Mouse (Mus musculus) cerebral cortex, adult 2 months (tissue): Measurements from ENCODE around the gene Prickle1.

Experiments used
- WGBS: fragments of 180-500 bp; shearing (Covaris S2); methylation state at CpG from one replicate; pipeline ENCODE4 v1.1.7; 2018; 5-methylcytosine and 5-hydroxymethylcytosine counted together

The Prickle1 gene

DNA sequence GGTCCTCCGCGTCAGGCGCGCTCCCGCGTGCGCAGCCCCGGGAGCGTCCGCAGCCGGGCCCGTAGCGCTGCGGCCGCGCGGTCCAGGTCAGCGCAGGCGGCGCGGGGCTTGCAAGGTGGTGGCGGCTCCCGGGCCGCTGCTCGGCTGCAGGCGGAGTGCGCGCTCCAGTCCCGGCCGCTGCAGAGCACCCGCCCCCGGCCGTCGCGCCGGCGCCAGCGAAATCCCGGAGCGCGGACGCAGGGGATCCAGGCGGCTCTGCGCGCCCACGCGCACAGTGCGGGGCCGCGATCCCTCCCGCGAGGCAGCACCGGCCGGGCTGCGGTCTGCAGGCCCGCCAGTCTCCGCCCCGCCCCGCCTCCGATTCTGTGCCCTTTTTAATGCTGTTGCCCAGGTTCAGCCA, at the start of gene Prickle1:
Gene Prickle1, minus strand, starts transcription at position 146 of the 400 bp plus-strand sequence.
- WGBS = under 1% methylated on average over 59 of the region's 60 CpGs

- WGBS = 76% methylated on average over 2 of the region's 2 CpGs
Measured at GRCm38 (mm10) chr15:93640221-93640620, 44.5 kb upstream of the Prickle1 start.

DNA sequence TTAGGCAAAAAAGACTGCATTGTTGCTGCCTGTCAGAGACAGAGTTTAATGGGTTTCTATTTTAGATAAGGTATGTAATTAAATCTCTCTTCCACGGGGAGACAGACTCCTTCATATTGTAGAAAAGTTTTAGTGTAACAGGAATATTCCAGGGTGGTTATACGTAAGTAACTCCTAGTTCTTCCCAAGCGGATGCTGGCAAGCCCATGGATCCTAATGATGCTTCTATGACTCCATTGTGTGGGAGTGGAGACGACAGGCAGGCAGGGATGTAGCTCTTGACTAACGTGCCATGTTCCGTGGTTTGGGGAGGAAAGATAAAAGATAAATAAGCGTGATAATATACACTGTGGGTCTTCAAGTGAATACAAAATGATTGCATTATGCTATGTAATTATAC, 41.3 kb upstream of the Prickle1 start:
- WGBS = 50% methylated on average over 7 of the region's 7 CpGs

DNA sequence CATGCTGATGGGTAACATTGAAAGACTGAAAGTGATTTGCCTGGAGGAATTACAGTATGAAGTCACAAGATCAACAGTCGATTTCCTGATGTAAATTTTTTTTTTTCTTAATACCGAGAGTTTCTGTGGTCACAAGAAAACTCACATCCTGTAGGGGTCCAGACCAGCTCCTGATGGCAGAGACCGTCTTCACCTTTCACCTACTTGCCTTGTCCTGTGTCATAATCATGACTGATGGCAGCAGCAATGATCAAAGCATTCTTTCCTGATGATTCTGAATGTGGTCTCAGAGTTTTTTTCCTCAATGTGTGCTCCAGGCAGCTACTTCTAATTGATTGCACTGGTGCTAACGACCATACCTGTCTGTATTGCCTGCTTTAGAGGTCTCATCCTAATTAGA, 39.9 kb upstream of the Prickle1 start:
- WGBS = 65% methylated on average over 4 of the region's 4 CpGs

DNA sequence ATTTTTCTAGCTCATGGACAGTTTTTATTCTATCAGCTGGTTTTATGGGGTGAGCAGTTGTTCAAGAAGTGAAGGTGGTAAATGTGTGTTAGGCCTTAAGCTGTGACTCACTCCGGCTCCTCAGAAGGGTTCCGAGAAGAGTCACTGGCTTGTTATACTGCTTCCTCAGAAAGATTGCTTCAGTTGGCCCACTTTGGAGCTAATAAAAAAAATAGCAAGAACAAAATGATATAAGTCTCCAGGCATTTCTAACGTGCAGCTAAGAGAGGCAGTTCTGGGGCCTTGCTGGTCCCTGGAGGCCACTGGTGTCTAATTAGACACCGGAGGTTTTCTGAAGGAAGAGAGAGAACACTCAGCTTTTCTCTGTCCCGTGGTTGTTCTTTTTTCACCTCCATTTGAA, 38.8 kb upstream of the Prickle1 start:
- WGBS = 77% methylated on average over 5 of the region's 5 CpGs

DNA sequence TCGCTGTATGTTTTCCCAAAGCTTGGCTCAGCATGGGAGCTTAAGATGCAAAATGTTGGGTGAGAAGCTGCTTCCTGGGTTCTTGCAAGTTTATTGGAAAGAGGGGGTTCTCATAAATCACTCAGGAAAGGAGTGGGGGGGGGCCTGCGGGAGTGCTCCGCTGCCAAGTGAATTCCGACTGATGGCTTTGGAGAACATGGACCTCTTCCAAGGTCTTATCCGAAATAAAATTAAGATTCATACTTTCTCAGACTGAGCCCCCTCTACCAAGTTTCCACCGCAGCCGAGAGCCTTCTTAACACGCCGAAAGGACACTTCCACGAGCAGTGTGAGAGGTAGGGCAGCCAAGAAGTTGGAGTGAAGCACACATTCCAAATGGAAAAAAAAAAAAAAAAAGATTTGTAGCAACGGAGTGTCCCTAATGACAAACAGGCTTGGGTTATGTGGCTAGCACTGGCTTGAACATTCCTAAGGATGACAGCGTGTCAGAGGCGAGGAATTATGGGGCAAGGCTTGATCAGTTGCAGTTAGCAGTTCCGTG, 34.4 kb upstream of the Prickle1 start:
- WGBS = 83% methylated on average over 14 of the region's 14 CpGs

DNA sequence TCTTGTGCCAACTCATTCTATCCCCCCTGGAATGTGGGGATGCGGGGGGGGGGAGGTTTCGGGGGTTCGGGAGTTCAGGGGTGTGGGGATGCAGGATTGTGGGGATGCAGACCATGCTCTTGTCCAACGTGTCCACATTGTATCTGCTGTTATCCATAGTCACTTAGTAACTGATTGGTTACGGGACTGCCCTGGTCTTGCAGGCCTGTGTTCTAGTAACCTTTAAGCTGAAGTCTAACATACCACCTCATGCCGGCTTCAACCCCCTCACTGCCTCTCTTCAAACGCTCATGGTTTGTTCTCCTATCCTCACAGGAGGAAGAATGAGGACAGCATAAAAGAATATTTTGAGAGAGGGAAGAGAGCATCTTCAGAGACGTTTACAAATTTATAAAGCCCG, 33.5 kb upstream of the Prickle1 start:
- 92% methylated on average over 9 of the region's 9 CpGs for WGBS

DNA sequence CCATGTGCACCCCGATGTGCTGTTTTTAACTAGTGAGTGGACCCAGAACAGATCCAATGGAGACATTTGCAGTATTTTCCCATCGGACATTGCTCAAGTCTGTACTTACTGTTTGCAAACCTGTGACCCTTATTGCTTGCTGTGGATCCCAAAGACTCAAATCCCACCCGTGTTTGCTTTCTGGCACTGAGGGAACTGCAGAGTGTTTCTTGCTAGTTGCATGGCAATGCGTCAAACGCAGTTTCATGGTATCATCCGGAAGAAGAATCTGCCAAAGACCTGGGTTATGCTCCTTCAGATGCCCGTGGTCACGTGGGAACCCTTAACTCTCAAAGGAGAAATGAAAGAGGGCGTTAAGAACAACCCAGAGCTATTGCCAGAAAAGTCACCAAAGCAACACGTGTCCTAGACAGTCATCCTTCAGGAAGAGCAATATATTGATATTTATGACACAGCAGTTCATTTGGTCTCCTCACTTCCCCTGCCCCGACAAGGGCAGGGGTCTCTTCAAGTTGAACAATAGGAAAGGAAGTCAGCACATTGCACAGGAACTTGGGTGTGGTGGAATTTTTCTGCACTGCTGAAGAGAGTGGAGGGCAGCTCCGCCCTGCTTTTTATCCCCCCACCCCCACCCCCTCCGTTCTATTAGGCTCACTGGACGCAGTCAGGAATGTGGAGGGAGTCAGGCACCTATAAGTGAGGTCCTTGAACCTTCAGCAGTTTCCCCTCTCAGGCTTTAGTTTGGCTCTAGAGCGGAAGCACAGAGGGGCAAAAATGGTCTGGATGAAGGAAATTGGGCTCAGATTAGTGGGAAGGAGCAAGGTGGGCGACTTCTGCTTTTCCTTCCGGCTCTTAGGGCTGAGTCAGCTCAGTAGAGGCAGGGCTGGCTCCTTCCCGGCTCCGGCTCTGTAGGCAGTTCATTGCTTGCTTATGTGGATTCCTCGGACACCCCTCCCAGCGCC, 32.4 kb upstream of the Prickle1 start:
- 63% methylated on average over 21 of the region's 21 CpGs for WGBS

GRCm38 (mm10) chr15:93619551-93619950, 23.9 kb upstream of the Prickle1 start:
- WGBS = 84% methylated on average over 4 of the region's 4 CpGs

DNA sequence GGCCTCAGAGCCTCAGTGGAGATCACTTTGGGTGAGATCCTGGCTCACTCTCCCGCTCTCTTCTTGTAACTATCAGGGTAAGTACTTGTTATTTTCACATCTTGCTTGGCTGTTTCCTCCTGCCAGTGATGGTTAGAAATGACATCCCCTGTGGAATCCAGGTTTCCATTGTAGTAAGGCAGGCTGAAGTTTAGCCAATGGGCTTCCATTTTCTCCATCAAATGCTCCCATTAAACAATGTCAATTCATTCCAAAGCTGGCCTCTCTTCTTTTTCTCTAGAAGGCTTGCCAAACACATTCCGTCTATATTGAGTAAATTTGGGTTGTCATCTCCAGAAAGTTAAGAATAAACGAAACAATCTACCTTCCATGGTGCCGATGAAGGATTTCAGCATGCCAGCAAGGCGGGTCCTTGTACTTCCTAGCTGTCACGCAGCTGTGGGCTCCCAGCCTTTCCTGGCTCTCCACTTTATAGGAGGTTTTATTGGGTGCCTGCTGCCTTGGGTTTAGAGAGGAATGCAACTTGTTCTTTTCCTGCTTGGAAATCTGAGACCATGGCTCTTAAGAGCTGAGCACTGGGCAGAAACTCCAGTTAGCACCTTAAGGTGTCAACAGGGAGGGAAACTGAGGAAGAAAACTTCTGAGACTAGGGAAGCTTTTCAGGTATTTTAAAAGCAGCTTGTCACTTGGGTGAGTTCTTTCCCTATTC, 22.9 kb upstream of the Prickle1 start:
- WGBS = 70% methylated on average over 6 of the region's 6 CpGs

DNA sequence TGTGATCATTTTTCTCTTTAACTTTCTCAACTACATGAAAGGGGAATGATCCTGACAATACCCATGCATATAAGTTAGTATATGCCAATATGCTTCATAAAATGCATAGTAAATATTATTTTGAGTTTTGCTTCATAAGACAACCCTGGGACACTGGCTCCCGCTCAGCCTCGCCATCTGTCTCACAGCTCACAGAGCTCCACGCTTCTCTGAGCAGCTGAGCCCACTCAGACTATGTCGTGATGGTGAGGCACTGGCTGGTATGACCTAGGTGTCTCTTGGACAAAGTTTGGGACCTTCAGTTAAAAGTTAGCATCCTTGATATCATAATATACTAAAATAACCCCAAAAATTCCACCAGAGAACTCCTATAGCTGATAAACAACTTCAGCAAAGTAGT, 20.6 kb upstream of the Prickle1 start:
- 74% methylated on average over 4 of the region's 4 CpGs for WGBS

DNA sequence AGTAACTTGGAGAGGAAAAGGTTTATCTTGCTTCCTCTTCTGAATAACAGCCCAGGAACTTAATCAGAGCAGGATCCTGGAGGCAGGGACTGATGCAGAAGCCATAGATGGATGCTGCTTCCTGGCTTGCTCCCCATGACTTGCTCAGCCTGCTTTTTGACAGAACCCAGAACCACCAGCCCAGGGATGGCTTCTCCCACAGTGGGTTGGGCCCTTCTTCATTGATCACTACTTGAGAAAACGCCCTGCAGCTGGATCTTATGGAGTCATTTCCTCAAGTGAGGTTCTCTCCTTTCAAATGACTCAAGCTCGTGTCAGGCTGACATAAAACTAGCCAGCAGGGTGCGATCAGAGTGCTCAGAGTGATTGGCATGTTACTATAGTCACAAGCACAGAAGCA, 19.3 kb upstream of the Prickle1 start:
- WGBS = 86% methylated on average over 3 of the region's 3 CpGs

- WGBS = 51% methylated on average over 3 of the region's 3 CpGs
Measured at GRCm38 (mm10) chr15:93613606-93614005, 17.9 kb upstream of the Prickle1 start.

- WGBS = 88% methylated on average over 16 of the region's 16 CpGs
Measured at GRCm38 (mm10) chr15:93611536-93612300, 16.0 kb upstream of the Prickle1 start.

GRCm38 (mm10) chr15:93610721-93611201, 15.1 kb upstream of the Prickle1 start:
- 49% methylated on average over 19 of the region's 19 CpGs for WGBS

DNA sequence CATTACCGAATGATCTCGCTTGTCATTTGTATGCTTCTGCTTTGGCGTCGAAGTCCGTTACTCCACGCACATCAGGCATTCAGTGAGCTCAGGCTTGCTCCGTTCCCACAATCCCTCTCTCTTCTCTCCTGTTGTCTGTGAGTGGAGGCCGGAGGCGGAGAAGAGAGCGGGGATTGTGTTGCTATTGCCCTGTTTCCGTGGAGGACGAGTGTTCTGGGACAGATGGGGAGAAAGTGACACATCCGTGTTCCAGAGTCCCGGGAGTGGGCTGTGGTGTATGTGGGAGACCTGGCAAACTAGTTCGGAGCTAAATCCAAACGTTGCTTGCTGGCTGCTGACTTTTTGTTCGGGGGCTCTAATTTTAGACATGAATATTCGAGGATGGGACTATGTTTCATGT, 14.6 kb upstream of the Prickle1 start:
- 54% methylated on average over 18 of the region's 18 CpGs for WGBS

GRCm38 (mm10) chr15:93602850-93603249, 7.2 kb upstream of the Prickle1 start:
- 94% methylated on average over 6 of the region's 6 CpGs for WGBS

DNA sequence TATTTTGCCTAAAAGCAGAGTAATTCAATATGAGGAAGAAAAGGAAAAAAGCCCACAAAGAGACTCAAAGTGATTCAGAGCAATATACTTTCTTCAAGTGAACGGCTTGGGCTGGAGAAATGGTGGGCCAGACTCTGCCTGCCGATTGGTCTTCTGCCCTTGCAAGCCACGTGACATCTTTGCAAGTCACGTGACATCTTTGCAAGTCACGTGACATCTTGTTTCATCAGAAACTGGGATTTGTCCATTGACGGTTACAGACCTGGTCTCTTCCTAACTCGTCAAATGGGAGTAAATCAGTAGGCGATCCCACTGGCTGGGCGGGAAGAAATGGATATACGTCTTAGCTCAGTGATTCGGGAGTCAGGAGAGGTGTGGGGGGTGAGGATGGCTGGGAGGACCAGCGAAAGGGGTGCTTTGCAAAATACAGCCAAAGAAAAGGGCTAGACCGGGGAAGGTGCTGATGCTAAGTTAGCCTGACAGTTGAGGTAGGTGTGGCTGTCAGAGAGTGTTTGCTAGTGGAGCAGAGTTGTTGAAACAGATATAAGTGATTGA, 5.8 kb upstream of the Prickle1 start:
- WGBS = 94% methylated on average over 13 of the region's 13 CpGs

DNA sequence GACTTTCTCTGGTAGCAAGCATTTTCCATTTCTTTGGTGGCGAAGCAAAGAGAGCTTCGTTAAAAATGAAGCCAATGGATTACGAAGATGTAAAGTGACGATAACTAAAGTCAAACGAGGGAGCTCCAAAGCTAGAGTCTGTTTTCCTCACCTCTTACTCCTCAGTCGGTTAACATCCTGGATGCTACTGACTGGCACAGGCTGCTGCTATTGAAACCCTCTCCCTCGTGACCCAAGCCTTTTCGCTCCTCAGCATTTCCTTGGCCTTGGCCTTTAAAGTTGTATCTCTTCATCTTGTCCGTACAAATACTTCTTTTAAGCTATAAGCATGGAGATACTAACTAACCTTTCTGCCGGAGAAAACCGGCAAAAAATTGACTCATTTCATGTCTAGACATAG, 1.3 kb upstream of the Prickle1 start:
- WGBS = 52% methylated on average over 11 of the region's 11 CpGs

GRCm38 (mm10) chr15:93596285-93596684, 594 bp upstream of the Prickle1 start:
- 2% methylated on average over 11 of the region's 11 CpGs for WGBS
